Mouse (Mus musculus) activated CD4-positive, CD25-positive, alpha-beta regulatory T cell, adult 4 months (primary cell): ENCODE data around the gene A730009L09Rik. TPM values are rescaled to one million over a fixed set of nuclear protein-coding genes. Genes with fewer than 3 reads are reported as not detected.

ENCODE experiments used
- ATAC-seq: one replicate; pipeline ENCODE4 v1.8.0; 2017
- polyA plus RNA-seq, 2 experiments: library from polyadenylated mRNA; unstranded; fragments of 100-300 nt; shearing (Covaris generic); gene quantifications; one replicate each; pipeline ENCODE4 v1.2.1; 2017

A730009L09Rik gene
- polyA plus RNA-seq, result not detected

GRCm38 (mm10) chr16:84514821-84515220, at the start of gene A730009L09Rik:
Gene A730009L09Rik (plus strand): TSS chr16:84515121.
- ATAC-seq, result no peak

GRCm38 (mm10) chr16:84465581-84466165, 49.2 kb upstream of the A730009L09Rik start:
- no peak for ATAC-seq

- no peak for ATAC-seq
These were observed 46.0 kb upstream of the A730009L09Rik start for GRCm38 (mm10) chr16:84468898-84469297.

GRCm38 (mm10) chr16:84469994-84470393, 44.9 kb upstream of the A730009L09Rik start:
- ATAC-seq, result no peak

GRCm38 (mm10) chr16:84473406-84473805, 41.5 kb upstream of the A730009L09Rik start:
- no peak for ATAC-seq

- ATAC-seq, result no peak
These were observed 40.2 kb upstream of the A730009L09Rik start for GRCm38 (mm10) chr16:84474712-84475111.

GRCm38 (mm10) chr16:84476948-84477347, 38.0 kb upstream of the A730009L09Rik start:
- no peak for ATAC-seq

- no peak for ATAC-seq
These were observed 37.4 kb upstream of the A730009L09Rik start for GRCm38 (mm10) chr16:84477528-84477927.

GRCm38 (mm10) chr16:84477952-84478351, 37.0 kb upstream of the A730009L09Rik start:
- ATAC-seq, result no peak

GRCm38 (mm10) chr16:84485931-84486330, 29.0 kb upstream of the A730009L09Rik start:
- no peak for ATAC-seq

GRCm38 (mm10) chr16:84494818-84495217, 20.1 kb upstream of the A730009L09Rik start:
- ATAC-seq, result no peak

- ATAC-seq, result no peak
These were observed 19.5 kb upstream of the A730009L09Rik start for GRCm38 (mm10) chr16:84495438-84495837.

- no peak for ATAC-seq
These were observed 7.2 kb upstream of the A730009L09Rik start for GRCm38 (mm10) chr16:84507681-84508080.

- no peak for ATAC-seq
These were observed 7.2 kb downstream of the A730009L09Rik start for GRCm38 (mm10) chr16:84521975-84522635.

GRCm38 (mm10) chr16:84523061-84523460, 8.1 kb downstream of the A730009L09Rik start:
- ATAC-seq, result no peak

- no peak for ATAC-seq
These were observed 12.5 kb downstream of the A730009L09Rik start for GRCm38 (mm10) chr16:84527375-84527774.

GRCm38 (mm10) chr16:84532803-84533202, 17.9 kb downstream of the A730009L09Rik start:
- no peak for ATAC-seq

GRCm38 (mm10) chr16:84546059-84546458, 31.1 kb downstream of the A730009L09Rik start:
- peak; percentile 49 for ATAC-seq

GRCm38 (mm10) chr16:84549122-84549521, 34.2 kb downstream of the A730009L09Rik start:
- no peak for ATAC-seq

GRCm38 (mm10) chr16:84550445-84550844, 35.5 kb downstream of the A730009L09Rik start:
- ATAC-seq, result no peak

GRCm38 (mm10) chr16:84553981-84554380, 39.1 kb downstream of the A730009L09Rik start:
- no peak for ATAC-seq

GRCm38 (mm10) chr16:84558113-84558917, 43.4 kb downstream of the A730009L09Rik start:
- no peak for ATAC-seq

- ATAC-seq, result peak; percentile 47
These were observed 44.8 kb downstream of the A730009L09Rik start for GRCm38 (mm10) chr16:84559569-84560278.
